Mouse (Mus musculus) midbrain, embryonic 12.5 days (tissue): ENCODE measurements around the gene Olfr527. TPM values are rescaled to one million over a fixed set of nuclear protein-coding genes. Genes with fewer than 3 reads are reported as not detected.

Experiments
- ATAC-seq: fragments of 200-750 bp; cut with Nextera tagmentation; 2 replicates; pipeline ENCODE4 v1.8.0; 2017; ENCODE audit warnings: low read depth, moderate TSS enrichment, moderate library complexity; ENCODE audit not compliant: low FRiP score
- H3K27ac ChIP-seq: fragments of 300-500 bp; sonication (generic); replicated peaks from 2 replicates; pipeline ENCODE4 v1.5.1; 2016; ENCODE audit warnings: mild to moderate bottlenecking
- H3K27me3 ChIP-seq: fragments of 300-500 bp; sonication (generic); 2 replicates; pipeline ENCODE4 v1.6.1; 2016; ENCODE audit warnings: mild to moderate bottlenecking
- H3K36me3 ChIP-seq: fragments of 300-500 bp; sonication (generic); 2 replicates; pipeline ENCODE4 v1.6.1; 2016
- H3K4me1 ChIP-seq: fragments of 300-500 bp; sonication (generic); 2 replicates; pipeline ENCODE4 v1.6.1; 2016
- H3K4me2 ChIP-seq: fragments of 300-500 bp; sonication (generic); replicated peaks from 2 replicates; pipeline ENCODE4 v1.6.1; 2016; ENCODE audit warnings: mild to moderate bottlenecking, moderate library complexity
- H3K4me3 ChIP-seq: fragments of 300-500 bp; sonication (generic); 2 replicates; pipeline ENCODE4 v1.5.1; 2016; ENCODE audit warnings: mild to moderate bottlenecking
- H3K9ac ChIP-seq: fragments of 300-500 bp; sonication (generic); replicated peaks from 2 replicates; pipeline ENCODE4 v1.6.1; 2016; ENCODE audit warnings: mild to moderate bottlenecking, moderate library complexity
- H3K9me3 ChIP-seq: fragments of 300-500 bp; sonication (generic); 2 replicates; pipeline ENCODE4 v1.6.1; 2016; ENCODE audit warnings: mild to moderate bottlenecking
- WGBS: fragments of 180-500 bp; shearing (Covaris S2); methylation state at CpG from one replicate; pipeline ENCODE4 v1.1.7; 2016; 5-methylcytosine and 5-hydroxymethylcytosine counted together
- polyA plus RNA-seq: library from polyadenylated mRNA; unstranded; fragments of >200 nt; fragmentation: Nextera tagmentation; extraction: Ambion mirVana; gene quantifications from 2 replicates; pipeline ENCODE4 v1.2.1, GENCODE M21; 2016

Gene Olfr527
- not detected in 2 replicates for polyA plus RNA-seq

GRCm38 (mm10) chr7:140333717-140334116 lies at the start of gene Olfr527:
Gene Olfr527, plus strand, starts transcription at chr7:140334017.
- Histone ChIP-seq H3K9ac (no peak within 1 kb of the TSS), H3K27me3 (no peaks in the 10 kb centered on the region), H3K36me3 (no peaks in the 10 kb centered on the region), H3K4me1 (no peaks in the 10 kb centered on the region), H3K4me2 (no peak within 1 kb of the TSS), H3K27ac (no peak within 1 kb of the TSS), H3K4me3 (no peak within 1 kb of the TSS), H3K9me3 (no peaks in the 10 kb centered on the region)
- no peak for ATAC-seq
- 82% methylated on average over 2 of the region's 2 CpGs for WGBS

GRCm38 (mm10) chr7:140295746-140296145 lies 38.1 kb upstream of the Olfr527 start:
- Histone ChIP-seq H3K9ac (no peak overlapping the region), H3K27me3 (no peaks in the 10 kb centered on the region), H3K4me3 (no peak overlapping the region), H3K4me2 (no peak overlapping the region), H3K9me3 (no peaks in the 10 kb centered on the region), H3K4me1 (no peaks in the 10 kb centered on the region), H3K36me3 (no peaks in the 10 kb centered on the region), H3K27ac (no peak overlapping the region)
- no peak for ATAC-seq
- WGBS, result 88% methylated on average over 9 of the region's 9 CpGs

GRCm38 (mm10) chr7:140296876-140297275 lies 36.9 kb upstream of the Olfr527 start:
- ATAC-seq, result no peak
- no peaks in the 10 kb centered on the region for H3K9me3 ChIP-seq
- no peaks in the 10 kb centered on the region for H3K36me3 ChIP-seq
- H3K27ac ChIP-seq, result no peak overlapping the region
- no peaks in the 10 kb centered on the region for H3K4me1 ChIP-seq
- H3K9ac ChIP-seq, result no peak overlapping the region
- no peak overlapping the region for H3K4me3 ChIP-seq
- no peaks in the 10 kb centered on the region for H3K27me3 ChIP-seq
- H3K4me2 ChIP-seq, result no peak overlapping the region
- 78% methylated on average over 6 of the region's 6 CpGs for WGBS

- Histone ChIP-seq H3K36me3 (no peaks in the 10 kb centered on the region), H3K9ac (no peak overlapping the region), H3K4me3 (no peak overlapping the region), H3K27me3 (no peaks in the 10 kb centered on the region), H3K9me3 (no peaks in the 10 kb centered on the region), H3K4me2 (no peak overlapping the region), H3K27ac (no peak overlapping the region), H3K4me1 (no peaks in the 10 kb centered on the region)
- WGBS, result 88% methylated on average over 3 of the region's 3 CpGs
- ATAC-seq, result no peak
Observed at GRCm38 (mm10) chr7:140299416-140299815, 34.4 kb upstream of the Olfr527 start.

DNA sequence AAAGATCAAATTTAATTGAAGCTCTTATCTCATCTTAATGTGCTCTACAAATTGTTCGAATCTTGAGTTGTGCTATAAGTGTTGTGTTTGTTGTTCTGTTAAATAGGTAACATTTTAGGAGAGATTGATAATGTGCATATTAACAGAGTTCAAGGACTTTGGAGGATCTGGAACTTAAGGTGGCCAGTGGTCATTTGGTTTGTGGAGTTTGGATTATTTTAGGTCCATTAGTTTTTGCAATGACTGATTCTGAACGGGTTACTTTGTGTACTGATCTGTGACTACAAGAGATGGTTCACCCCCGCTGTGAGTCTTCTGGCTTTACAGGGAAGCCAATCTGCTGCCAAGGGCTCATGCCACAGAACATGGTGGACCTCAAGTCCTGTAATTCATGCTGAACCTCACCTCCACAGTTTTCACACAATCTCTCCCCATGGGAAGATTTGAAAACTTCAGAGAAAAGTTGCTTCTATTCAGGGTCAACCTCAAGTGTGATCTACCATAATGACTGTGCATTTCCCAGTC lies 13.9 kb upstream of the Olfr527 start:
- Histone ChIP-seq H3K4me1 (no peaks in the 10 kb centered on the region), H3K27me3 (no peaks in the 10 kb centered on the region), H3K4me2 (no peak overlapping the region), H3K4me3 (no peak overlapping the region), H3K27ac (no peak overlapping the region), H3K9me3 (no peaks in the 10 kb centered on the region), H3K9ac (no peak overlapping the region), H3K36me3 (no peaks in the 10 kb centered on the region)
- ATAC-seq, result no peak
- WGBS, result 88% methylated on average over 3 of the region's 3 CpGs

GRCm38 (mm10) chr7:140320558-140320957 lies 13.3 kb upstream of the Olfr527 start, which contains the start of gene Olfr525:
Gene Olfr525, plus strand, starts transcription at chr7:140320858.
- 48% methylated on average over 1 of the region's 1 CpGs for WGBS
- Histone ChIP-seq H3K27ac (no peak within 1 kb of the TSS), H3K9me3 (no peaks in the 10 kb centered on the region), H3K4me3 (no peak within 1 kb of the TSS), H3K4me2 (no peak within 1 kb of the TSS), H3K4me1 (no peaks in the 10 kb centered on the region), H3K9ac (no peak within 1 kb of the TSS), H3K36me3 (no peaks in the 10 kb centered on the region), H3K27me3 (no peaks in the 10 kb centered on the region)
- no peak for ATAC-seq

DNA sequence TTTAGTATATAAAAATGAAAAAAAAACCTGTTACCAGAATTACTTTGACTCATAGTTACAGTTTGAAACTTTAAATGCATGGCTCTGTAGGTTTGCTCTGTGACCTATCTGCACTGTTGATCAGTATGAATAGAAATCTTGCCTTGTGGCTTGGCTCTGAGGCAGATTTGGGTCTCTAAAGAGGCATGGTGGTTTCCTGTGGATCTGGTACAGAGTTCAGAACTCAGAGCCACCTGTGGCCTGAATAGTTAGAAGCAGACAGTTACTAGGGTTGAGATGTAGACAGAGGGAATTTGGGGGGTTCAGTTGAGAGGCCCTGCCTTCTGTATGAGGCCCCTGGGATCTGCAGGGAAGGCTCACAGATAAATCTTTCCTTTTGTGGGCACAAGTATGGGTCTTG lies 12.7 kb upstream of the Olfr527 start:
- ATAC-seq, result no peak
- Histone ChIP-seq H3K4me1 (no peaks in the 10 kb centered on the region), H3K27ac (no peak overlapping the region), H3K9me3 (no peaks in the 10 kb centered on the region), H3K36me3 (no peaks in the 10 kb centered on the region), H3K4me2 (no peak overlapping the region), H3K27me3 (no peaks in the 10 kb centered on the region), H3K4me3 (no peak overlapping the region), H3K9ac (no peak overlapping the region)

DNA sequence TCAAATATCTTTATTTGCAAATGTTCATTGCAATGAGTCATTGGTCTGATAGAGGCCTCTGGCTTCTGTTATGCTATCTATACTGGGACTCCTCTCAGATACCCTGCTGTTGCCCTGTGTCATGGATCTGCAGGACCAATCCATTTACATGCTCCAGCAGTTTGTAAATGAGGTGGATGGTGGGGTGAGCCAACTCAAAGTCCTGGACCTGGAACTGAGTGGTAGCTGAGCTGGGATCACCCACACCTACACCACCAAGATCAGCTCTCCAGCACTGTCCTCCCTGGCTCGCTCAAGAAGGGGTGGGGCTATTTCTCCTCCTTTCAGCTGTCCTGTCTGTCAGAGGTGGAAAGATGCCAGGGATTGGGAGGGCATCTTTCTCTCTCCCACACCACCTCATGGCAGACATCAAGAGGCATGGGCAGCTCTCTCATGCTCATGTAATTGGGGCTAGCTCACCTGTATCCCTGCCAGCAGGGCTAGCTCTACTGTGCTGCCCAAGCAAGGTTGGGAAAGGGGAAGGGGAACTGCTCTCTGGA lies 4.0 kb upstream of the Olfr527 start:
- WGBS, result 47% methylated on average over 1 of the region's 1 CpGs
- H3K36me3 ChIP-seq, result no peaks in the 10 kb centered on the region
- ATAC-seq, result no peak
- no peak overlapping the region for H3K9ac ChIP-seq
- H3K4me1 ChIP-seq, result no peaks in the 10 kb centered on the region
- H3K9me3 ChIP-seq, result no peaks in the 10 kb centered on the region
- no peak overlapping the region for H3K4me2 ChIP-seq
- H3K4me3 ChIP-seq, result no peak overlapping the region
- H3K27me3 ChIP-seq, result no peaks in the 10 kb centered on the region
- no peak overlapping the region for H3K27ac ChIP-seq

DNA sequence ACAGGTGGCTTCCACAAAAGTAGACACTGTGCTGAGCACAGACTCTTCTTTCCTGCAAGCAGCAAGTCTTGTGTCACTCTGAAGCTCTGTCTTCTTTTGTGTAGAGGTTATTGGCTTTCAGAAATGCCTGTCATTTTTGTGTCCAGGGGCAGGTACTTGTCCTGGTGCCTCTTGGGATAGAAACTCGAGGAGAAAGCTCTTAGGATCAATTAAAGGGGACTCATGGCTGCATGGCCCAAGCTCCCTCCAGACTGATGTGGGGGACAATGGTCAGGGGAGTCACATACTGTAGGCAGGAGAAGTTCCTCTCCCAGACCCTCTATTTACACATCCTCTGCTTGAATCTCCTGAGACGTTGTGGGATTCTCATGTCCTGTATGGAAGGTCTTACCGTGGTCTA lies 27.8 kb downstream of the Olfr527 start, which contains the start of gene Olfr60:
TSS of gene Olfr60 (minus strand) at position 101 of the 400 bp plus-strand sequence.
- Histone ChIP-seq H3K27ac (no peak within 1 kb of the TSS), H3K4me2 (no peak within 1 kb of the TSS), H3K4me3 (no peak within 1 kb of the TSS), H3K36me3 (no peaks in the 10 kb centered on the region), H3K9ac (no peak within 1 kb of the TSS), H3K9me3 (0 out of 2 replicates have a peak, but pooled peaks cover 4% of the 10 kb centered on the region), H3K4me1 (no peaks in the 10 kb centered on the region), H3K27me3 (no peaks in the 10 kb centered on the region)
- WGBS, result 70% methylated on average over 3 of the region's 3 CpGs
- ATAC-seq, result no peak

GRCm38 (mm10) chr7:140374300-140374699 lies 40.5 kb downstream of the Olfr527 start:
- Histone ChIP-seq H3K36me3 (no peaks in the 10 kb centered on the region), H3K9ac (no peak overlapping the region), H3K4me1 (no peaks in the 10 kb centered on the region), H3K4me3 (no peak overlapping the region), H3K27ac (no peak overlapping the region), H3K9me3 (no peaks in the 10 kb centered on the region), H3K27me3 (no peaks in the 10 kb centered on the region), H3K4me2 (no peak overlapping the region)
- ATAC-seq, result no peak
- 75% methylated on average over 4 of the region's 4 CpGs for WGBS

DNA sequence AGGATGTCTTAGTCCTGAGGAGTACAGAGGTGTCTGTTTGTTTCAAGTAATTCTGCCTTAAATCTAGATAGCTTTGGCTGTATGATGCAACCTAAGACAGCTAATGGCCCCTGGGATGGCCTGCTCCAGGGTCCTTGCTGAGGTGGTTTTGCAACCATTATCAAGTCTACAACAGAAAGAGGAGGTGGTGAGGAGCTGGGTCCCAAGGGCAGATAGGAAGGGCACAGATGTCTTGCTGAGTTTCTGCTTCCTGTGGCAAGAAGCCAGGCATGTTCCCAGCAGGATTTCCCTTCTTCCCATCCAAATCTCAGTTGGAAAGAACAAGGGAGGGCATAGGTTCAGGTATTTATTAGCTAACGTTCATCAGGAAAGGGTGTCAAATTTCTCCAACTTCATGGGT lies 42.4 kb downstream of the Olfr527 start, which contains the start of gene Olfr530:
TSS of gene Olfr530 (minus strand) at position 101 of the 400 bp plus-strand sequence.
- no peak within 1 kb of the TSS for H3K9ac ChIP-seq
- 62% methylated on average over 1 of the region's 1 CpGs for WGBS
- H3K4me3 ChIP-seq, result no peak within 1 kb of the TSS
- no peaks in the 10 kb centered on the region for H3K9me3 ChIP-seq
- H3K27me3 ChIP-seq, result no peaks in the 10 kb centered on the region
- H3K36me3 ChIP-seq, result no peaks in the 10 kb centered on the region
- no peak within 1 kb of the TSS for H3K4me2 ChIP-seq
- no peaks in the 10 kb centered on the region for H3K4me1 ChIP-seq
- ATAC-seq, result no peak
- H3K27ac ChIP-seq, result no peak within 1 kb of the TSS

- Histone ChIP-seq H3K27ac (no peak overlapping the region), H3K36me3 (no peaks in the 10 kb centered on the region), H3K27me3 (no peaks in the 10 kb centered on the region), H3K4me3 (no peak overlapping the region), H3K4me1 (no peaks in the 10 kb centered on the region), H3K9ac (no peak overlapping the region), H3K4me2 (no peak overlapping the region), H3K9me3 (no peaks in the 10 kb centered on the region)
- 92% methylated on average over 2 of the region's 2 CpGs for WGBS
- no peak for ATAC-seq
Observed at GRCm38 (mm10) chr7:140376911-140377310, 43.1 kb downstream of the Olfr527 start.
